Mouse (Mus musculus): ENCODE data around the gene Chil1. TPM values are rescaled to one million over a fixed set of nuclear protein-coding genes. Genes with fewer than 3 reads are reported as not detected.

Chil1 gene
- total and polyA plus RNA-seq, 2 experiments from 2014 or later: 4.1 to 6.2 TPM

- Histone ChIP-seq H3K4me1 (ENCODE audit: insufficient read depth, low read length) (no peaks in the 10 kb centered on the region), H3K4me3 (ENCODE audit: low read length) (no peak overlapping the region), H3K36me3 (ENCODE audit: insufficient read depth, low read length) (no peaks in the 10 kb centered on the region), H3K27ac (peak overlapping the region; percentile 34; the same call in 1 of the 2 replicates), H3K4me2 (ENCODE audit: low read depth, low read length) (no peak overlapping the region), H3K9ac (replicated peaks; ENCODE audit: low read length) (no peak overlapping the region), H3K27me3 (ENCODE audit: insufficient read depth, low read length) (no peaks in the 10 kb centered on the region), H3K9me3 (ENCODE audit: low read length) (no peaks in the 10 kb centered on the region)
- peak; percentile 35 for DNase-seq (ENCODE audit: low spot score)
- no peak for TF ChIP-seq CTCF (IDR thresholded peaks at IDR 0.05; ENCODE audit: low read depth)
- 37% methylated on average over 4 of the region's 4 CpGs for WGBS
- ATAC-seq: peak; percentile 36; the same call in 1 of the 2 replicates
Measured at GRCm38 (mm10) chr1:134195979-134196378, 14.0 kb downstream of the Chil1 start.

GRCm38 (mm10) chr1:134196386-134196785 lies 14.4 kb downstream of the Chil1 start:
- TF ChIP-seq CTCF (IDR thresholded peaks at IDR 0.05; ENCODE audit: low read depth): peak; percentile 73
- ATAC-seq (0 out of 2 replicates have a peak, but pooled peaks have one; percentile 14), DNase-seq (ENCODE audit: low spot score) (peak; percentile 59)
- peak overlapping the region; percentile 34; the same call in 1 of the 2 replicates for H3K27ac ChIP-seq
- no peaks in the 10 kb centered on the region for H3K27me3 ChIP-seq (ENCODE audit: insufficient read depth, low read length)
- H3K9me3 ChIP-seq (ENCODE audit: low read length): no peaks in the 10 kb centered on the region
- no peak overlapping the region for H3K4me3 ChIP-seq (ENCODE audit: low read length)
- H3K4me1 ChIP-seq (ENCODE audit: insufficient read depth, low read length): no peaks in the 10 kb centered on the region
- no peak overlapping the region for H3K9ac ChIP-seq (replicated peaks; ENCODE audit: low read length)
- H3K4me2 ChIP-seq (ENCODE audit: low read depth, low read length): no peak overlapping the region
- H3K36me3 ChIP-seq (ENCODE audit: insufficient read depth, low read length): no peaks in the 10 kb centered on the region
- 61% methylated on average over 4 of the region's 4 CpGs for WGBS

GRCm38 (mm10) chr1:134197325-134197982 lies 15.5 kb downstream of the Chil1 start:
- ATAC-seq (no peak), DNase-seq (ENCODE audit: low spot score) (no peak)
- WGBS: 81% methylated on average over 15 of the region's 15 CpGs
- Histone ChIP-seq H3K4me2 (ENCODE audit: low read depth, low read length) (no peak overlapping the region), H3K9ac (replicated peaks; ENCODE audit: low read length) (no peak overlapping the region), H3K27me3 (ENCODE audit: insufficient read depth, low read length) (no peaks in the 10 kb centered on the region), H3K27ac (no peak overlapping the region), H3K36me3 (ENCODE audit: insufficient read depth, low read length) (no peaks in the 10 kb centered on the region), H3K4me3 (ENCODE audit: low read length) (no peak overlapping the region), H3K4me1 (ENCODE audit: insufficient read depth, low read length) (no peaks in the 10 kb centered on the region), H3K9me3 (ENCODE audit: low read length) (no peaks in the 10 kb centered on the region)
- no peak for TF ChIP-seq CTCF (IDR thresholded peaks at IDR 0.05; ENCODE audit: low read depth)

- no peak for TF ChIP-seq CTCF (IDR thresholded peaks at IDR 0.05; ENCODE audit: low read depth)
- H3K27me3 ChIP-seq (ENCODE audit: insufficient read depth, low read length): no peaks in the 10 kb centered on the region
- DNase-seq (ENCODE audit: low spot score): no peak
- 0 out of 2 replicates have a peak, but pooled peaks have one; percentile 21 for ATAC-seq
- 0 out of 2 replicates have a peak, but pooled peaks cover 4% of the 10 kb centered on the region for H3K36me3 ChIP-seq (ENCODE audit: insufficient read depth, low read length)
- no peaks in the 10 kb centered on the region for H3K4me1 ChIP-seq (ENCODE audit: insufficient read depth, low read length)
- 79% methylated on average over 12 of the region's 12 CpGs for WGBS
- no peak overlapping the region for H3K27ac ChIP-seq
- no peak overlapping the region for H3K4me2 ChIP-seq (ENCODE audit: low read depth, low read length)
- no peak overlapping the region for H3K4me3 ChIP-seq (ENCODE audit: low read length)
- no peaks in the 10 kb centered on the region for H3K9me3 ChIP-seq (ENCODE audit: low read length)
- H3K9ac ChIP-seq (replicated peaks; ENCODE audit: low read length): no peak overlapping the region
Measured at GRCm38 (mm10) chr1:134198197-134198995, 16.4 kb downstream of the Chil1 start.

- no peak overlapping the region for H3K9ac ChIP-seq (replicated peaks; ENCODE audit: low read length)
- no peak for DNase-seq (ENCODE audit: low spot score)
- no peak overlapping the region for H3K4me2 ChIP-seq (ENCODE audit: low read depth, low read length)
- H3K4me1 ChIP-seq (ENCODE audit: insufficient read depth, low read length): no peaks in the 10 kb centered on the region
- H3K4me3 ChIP-seq (ENCODE audit: low read length): no peak overlapping the region
- H3K9me3 ChIP-seq (ENCODE audit: low read length): no peaks in the 10 kb centered on the region
- H3K36me3 ChIP-seq (ENCODE audit: insufficient read depth, low read length): 0 out of 2 replicates have a peak, but pooled peaks cover 5% of the 10 kb centered on the region
- no peaks in the 10 kb centered on the region for H3K27me3 ChIP-seq (ENCODE audit: insufficient read depth, low read length)
- TF ChIP-seq CTCF (IDR thresholded peaks at IDR 0.05; ENCODE audit: low read depth): no peak
- WGBS: 66% methylated on average over 2 of the region's 2 CpGs
- no peak for ATAC-seq
- H3K27ac ChIP-seq: no peak overlapping the region
Measured at GRCm38 (mm10) chr1:134200481-134200880, 18.5 kb downstream of the Chil1 start.

GRCm38 (mm10) chr1:134200998-134201686 lies 19.2 kb downstream of the Chil1 start:
- no peak for TF ChIP-seq CTCF (IDR thresholded peaks at IDR 0.05; ENCODE audit: low read depth)
- no peak overlapping the region for H3K27ac ChIP-seq
- H3K27me3 ChIP-seq (ENCODE audit: insufficient read depth, low read length): no peaks in the 10 kb centered on the region
- ATAC-seq: no peak
- H3K4me1 ChIP-seq (ENCODE audit: insufficient read depth, low read length): no peaks in the 10 kb centered on the region
- H3K4me3 ChIP-seq (ENCODE audit: low read length): no peak overlapping the region
- no peak overlapping the region for H3K4me2 ChIP-seq (ENCODE audit: low read depth, low read length)
- H3K36me3 ChIP-seq (ENCODE audit: insufficient read depth, low read length): 0 out of 2 replicates have a peak, but pooled peaks cover 5% of the 10 kb centered on the region
- no peak overlapping the region for H3K9ac ChIP-seq (replicated peaks; ENCODE audit: low read length)
- 70% methylated on average over 6 of the region's 6 CpGs for WGBS
- no peak for DNase-seq (ENCODE audit: low spot score)
- H3K9me3 ChIP-seq (ENCODE audit: low read length): no peaks in the 10 kb centered on the region
